Mouse (Mus musculus) lung, embryonic 16.5 days (tissue): ENCODE measurements around the gene Bcl2l13. TPM values are rescaled to one million over a fixed set of nuclear protein-coding genes. Genes with fewer than 3 reads are reported as not detected.
"Not testable (repeated sequence)": the region's sequence is repeated elsewhere in the genome, so short reads cannot be mapped to it uniquely, and the experiment has no call there.

ENCODE experiments used
- ATAC-seq: fragments of 200-750 bp; cut with Nextera tagmentation; 2 replicates; pipeline ENCODE4 v1.8.0; 2017; ENCODE audit warnings: low read depth, mild to moderate bottlenecking, moderate library complexity
- H3K27ac ChIP-seq: fragments of 300-500 bp; sonication (generic); 2 replicates; pipeline ENCODE4 v1.5.1; 2014; ENCODE audit warnings: mild to moderate bottlenecking, control low read depth, low read length
- H3K27me3 ChIP-seq: fragments of 300-500 bp; sonication (generic); 2 replicates; pipeline ENCODE4 v1.6.1; 2014; ENCODE audit warnings: low read depth, low read length, mixed read lengths; ENCODE audit not compliant: control insufficient read depth, insufficient read depth
- H3K36me3 ChIP-seq: fragments of 300-500 bp; sonication (generic); 2 replicates; pipeline ENCODE4 v1.6.1; 2014; ENCODE audit warnings: low read length; ENCODE audit not compliant: control insufficient read depth, insufficient read depth
- H3K4me1 ChIP-seq: fragments of 300-500 bp; sonication (generic); replicated peaks from 2 replicates; pipeline ENCODE4 v1.6.1; 2014; ENCODE audit warnings: low read length, mixed read lengths; ENCODE audit not compliant: control insufficient read depth, insufficient read depth
- H3K4me2 ChIP-seq: fragments of 300-500 bp; sonication (generic); 2 replicates; pipeline ENCODE4 v1.6.1; 2014; ENCODE audit warnings: low read depth, low read length, control low read depth
- H3K4me3 ChIP-seq: fragments of 300-500 bp; sonication (generic); 2 replicates; pipeline ENCODE4 v1.5.1; 2014; ENCODE audit warnings: mild to moderate bottlenecking, low read length, control low read depth
- H3K9ac ChIP-seq: fragments of 300-500 bp; sonication (generic); 2 replicates; pipeline ENCODE4 v1.6.1; 2014; ENCODE audit warnings: low read length, control low read depth
- H3K9me3 ChIP-seq: fragments of 300-500 bp; sonication (generic); 2 replicates; pipeline ENCODE4 v1.6.1; 2016; ENCODE audit warnings: low read length; ENCODE audit not compliant: control insufficient read depth
- WGBS: fragments of 180-500 bp; shearing (Covaris S2); extraction: QIAGEN DNeasy Blood & Tissue Kit; methylation state at CpG from one replicate; pipeline ENCODE4 v1.1.7; 2014; 5-methylcytosine and 5-hydroxymethylcytosine counted together
- polyA plus RNA-seq: library from polyadenylated mRNA; unstranded; fragments of >200 nt; fragmentation: Nextera tagmentation; extraction: Ambion mirVana; gene quantifications from 2 replicates; pipeline ENCODE4 v1.2.1, GENCODE M21; 2015

The Bcl2l13 gene
- polyA plus RNA-seq, 1 experiment from 2014 or later = 27.2 TPM

- Histone ChIP-seq H3K36me3 (no peaks in the 10 kb centered on the region), H3K9me3 (no peaks in the 10 kb centered on the region), H3K27ac (no peak overlapping the region), H3K4me3 (no peak overlapping the region), H3K9ac (no peak overlapping the region), H3K4me1 (peaks cover 5% of the 10 kb centered on the region), H3K4me2 (no peak overlapping the region), H3K27me3 (no peaks in the 10 kb centered on the region)
- ATAC-seq = no peak
- WGBS = 91% methylated on average over 7 of the region's 7 CpGs
Observed at GRCm38 (mm10) chr6:120840258-120840657, 4.2 kb downstream of the Bcl2l13 start.

GRCm38 (mm10) chr6:120841754-120842153 is 5.7 kb downstream of the Bcl2l13 start:
- no peak overlapping the region for H3K9ac ChIP-seq
- no peaks in the 10 kb centered on the region for H3K27me3 ChIP-seq
- no peaks in the 10 kb centered on the region for H3K36me3 ChIP-seq
- no peak overlapping the region for H3K27ac ChIP-seq
- no peak overlapping the region for H3K4me3 ChIP-seq
- H3K4me1 ChIP-seq = peaks cover 5% of the 10 kb centered on the region
- no peaks in the 10 kb centered on the region for H3K9me3 ChIP-seq
- ATAC-seq = no peak
- 93% methylated on average over 5 of the region's 5 CpGs for WGBS
- H3K4me2 ChIP-seq = no peak overlapping the region

GRCm38 (mm10) chr6:120850720-120851119 is 14.7 kb downstream of the Bcl2l13 start:
- H3K27ac ChIP-seq, H3K27me3 ChIP-seq, H3K9ac ChIP-seq, ATAC-seq, H3K4me1 ChIP-seq, H3K4me2 ChIP-seq, H3K9me3 ChIP-seq, H3K36me3 ChIP-seq, H3K4me3 ChIP-seq: not testable (repeated sequence)

- ATAC-seq = no peak
- 65% methylated on average over 10 of the region's 10 CpGs for WGBS
Observed at GRCm38 (mm10) chr6:120854413-120854812, 18.4 kb downstream of the Bcl2l13 start.

GRCm38 (mm10) chr6:120858217-120858711 is 22.3 kb downstream of the Bcl2l13 start:
- H3K4me3 ChIP-seq = no peak overlapping the region
- H3K9ac ChIP-seq = no peak overlapping the region
- ATAC-seq = no peak
- H3K36me3 ChIP-seq = peaks cover 9% of the 10 kb centered on the region
- H3K9me3 ChIP-seq = no peaks in the 10 kb centered on the region
- H3K4me1 ChIP-seq = no peaks in the 10 kb centered on the region
- 81% methylated on average over 8 of the region's 8 CpGs for WGBS
- H3K27ac ChIP-seq = no peak overlapping the region
- H3K4me2 ChIP-seq = no peak overlapping the region
- H3K27me3 ChIP-seq = no peaks in the 10 kb centered on the region

More at GRCm38 (mm10) chr6:120854413-120854812, 18.4 kb downstream of the Bcl2l13 start:
- Histone ChIP-seq H3K27ac (no peak overlapping the region), H3K9ac (no peak overlapping the region), H3K4me1 (no peaks in the 10 kb centered on the region), H3K4me3 (no peak overlapping the region), H3K36me3 (peaks cover 9% of the 10 kb centered on the region), H3K9me3 (no peaks in the 10 kb centered on the region), H3K4me2 (no peak overlapping the region), H3K27me3 (no peaks in the 10 kb centered on the region)

- WGBS = 93% methylated on average over 3 of the region's 3 CpGs
Observed at GRCm38 (mm10) chr6:120860079-120860478, 24.1 kb downstream of the Bcl2l13 start.

GRCm38 (mm10) chr6:120866051-120866814 is 30.2 kb downstream of the Bcl2l13 start:
- no peaks in the 10 kb centered on the region for H3K9me3 ChIP-seq
- H3K4me2 ChIP-seq = no peak overlapping the region
- no peak overlapping the region for H3K9ac ChIP-seq
- WGBS = 76% methylated on average over 9 of the region's 9 CpGs
- no peak for ATAC-seq
- H3K27ac ChIP-seq = no peak overlapping the region
- H3K4me3 ChIP-seq = no peak overlapping the region
- H3K36me3 ChIP-seq = no peaks in the 10 kb centered on the region
- no peaks in the 10 kb centered on the region for H3K27me3 ChIP-seq
- no peaks in the 10 kb centered on the region for H3K4me1 ChIP-seq

More at GRCm38 (mm10) chr6:120860079-120860478, 24.1 kb downstream of the Bcl2l13 start:
- peaks cover 5% of the 10 kb centered on the region for H3K36me3 ChIP-seq
- H3K4me1 ChIP-seq = no peaks in the 10 kb centered on the region
- no peak for ATAC-seq
- no peaks in the 10 kb centered on the region for H3K9me3 ChIP-seq
- no peak overlapping the region for H3K9ac ChIP-seq
- no peaks in the 10 kb centered on the region for H3K27me3 ChIP-seq
- H3K4me2 ChIP-seq = no peak overlapping the region
- H3K4me3 ChIP-seq = no peak overlapping the region
- H3K27ac ChIP-seq = no peak overlapping the region

GRCm38 (mm10) chr6:120868824-120869223 is 32.8 kb downstream of the Bcl2l13 start:
- H3K4me1 ChIP-seq = no peaks in the 10 kb centered on the region; the same call in 1 of the 2 replicates
- no peak overlapping the region for H3K4me3 ChIP-seq
- no peaks in the 10 kb centered on the region for H3K9me3 ChIP-seq
- WGBS = 47% methylated on average over 1 of the region's 1 CpGs
- no peak overlapping the region for H3K9ac ChIP-seq
- no peak overlapping the region for H3K27ac ChIP-seq
- no peak overlapping the region for H3K4me2 ChIP-seq
- no peaks in the 10 kb centered on the region for H3K27me3 ChIP-seq
- H3K36me3 ChIP-seq = peaks cover 3% of the 10 kb centered on the region; the same call in 1 of the 2 replicates
- ATAC-seq = no peak

- no peak overlapping the region for H3K4me3 ChIP-seq
- H3K9me3 ChIP-seq = no peaks in the 10 kb centered on the region
- no peak for ATAC-seq
- 50% methylated on average over 2 of the region's 2 CpGs for WGBS
- H3K27ac ChIP-seq = no peak overlapping the region
- no peak overlapping the region for H3K4me2 ChIP-seq
- no peak overlapping the region for H3K9ac ChIP-seq
- H3K36me3 ChIP-seq = peaks cover 6% of the 10 kb centered on the region; the same call in 1 of the 2 replicates
- no peaks in the 10 kb centered on the region; the same call in 1 of the 2 replicates for H3K4me1 ChIP-seq
- H3K27me3 ChIP-seq = no peaks in the 10 kb centered on the region
Observed at GRCm38 (mm10) chr6:120871286-120871685, 35.3 kb downstream of the Bcl2l13 start.
